Mouse (Mus musculus): ENCODE measurements around the gene Rnf41.

Rnf41 gene

GRCm38 (mm10) chr10:128411211-128412054, at the start of gene Rnf41, which contains the start of gene Nabp2:
TSS of gene Rnf41 (plus strand) at chr10:128411657.
TSS of gene Nabp2 (minus strand) at chr10:128411492.
- DNase-seq (ENCODE audit: low read depth, low spot score), result peak; percentile 98

- DNase-seq (ENCODE audit: low read depth, low spot score), result no peak
These were observed 49.6 kb upstream of the Rnf41 start for GRCm38 (mm10) chr10:128361836-128362235.

- DNase-seq (ENCODE audit: low read depth, low spot score), result peak; percentile 52
These were observed 48.9 kb upstream of the Rnf41 start for GRCm38 (mm10) chr10:128362568-128362967.

GRCm38 (mm10) chr10:128367899-128368401, 43.5 kb upstream of the Rnf41 start:
- no peak for DNase-seq (ENCODE audit: low read depth, low spot score)

- DNase-seq (ENCODE audit: low read depth, low spot score), result peak; percentile 92
These were observed 42.8 kb upstream of the Rnf41 start, which contains the start of gene Coq10a for GRCm38 (mm10) chr10:128368402-128369217. TSS of gene Coq10a (minus strand) at chr10:128368997.

- DNase-seq (ENCODE audit: low read depth, low spot score), result no peak
These were observed 42.3 kb upstream of the Rnf41 start for GRCm38 (mm10) chr10:128369218-128369543.

GRCm38 (mm10) chr10:128369599-128369998, 41.9 kb upstream of the Rnf41 start:
- DNase-seq (ENCODE audit: low read depth, low spot score), result no peak

- DNase-seq (ENCODE audit: low read depth, low spot score), result no peak
These were observed 41.4 kb upstream of the Rnf41 start for GRCm38 (mm10) chr10:128370021-128370420.

- DNase-seq (ENCODE audit: low read depth, low spot score), result no peak
These were observed 40.9 kb upstream of the Rnf41 start for GRCm38 (mm10) chr10:128370601-128371000.

- no peak for DNase-seq (ENCODE audit: low read depth, low spot score)
These were observed 39.3 kb upstream of the Rnf41 start for GRCm38 (mm10) chr10:128372142-128372541.

- DNase-seq (ENCODE audit: low read depth, low spot score), result no peak
These were observed 38.3 kb upstream of the Rnf41 start for GRCm38 (mm10) chr10:128372989-128373748.

GRCm38 (mm10) chr10:128374393-128374792, 37.1 kb upstream of the Rnf41 start:
- DNase-seq (ENCODE audit: low read depth, low spot score), result peak; percentile 32

- no peak for DNase-seq (ENCODE audit: low read depth, low spot score)
These were observed 35.4 kb upstream of the Rnf41 start for GRCm38 (mm10) chr10:128376099-128376454.

GRCm38 (mm10) chr10:128376455-128377211, 34.8 kb upstream of the Rnf41 start, which contains the start of gene Ankrd52:
TSS of gene Ankrd52 (plus strand) at chr10:128377115.
- peak; percentile 79 for DNase-seq (ENCODE audit: low read depth, low spot score)

GRCm38 (mm10) chr10:128377222-128377939, 34.1 kb upstream of the Rnf41 start:
- DNase-seq (ENCODE audit: low read depth, low spot score), result peak; percentile 68

GRCm38 (mm10) chr10:128377940-128378448, 33.5 kb upstream of the Rnf41 start:
- no peak for DNase-seq (ENCODE audit: low read depth, low spot score)

GRCm38 (mm10) chr10:128378462-128378861, 33.0 kb upstream of the Rnf41 start:
- DNase-seq (ENCODE audit: low read depth, low spot score), result no peak

GRCm38 (mm10) chr10:128379260-128379659, 32.2 kb upstream of the Rnf41 start:
- no peak for DNase-seq (ENCODE audit: low read depth, low spot score)

GRCm38 (mm10) chr10:128380565-128380964, 30.9 kb upstream of the Rnf41 start:
- DNase-seq (ENCODE audit: low read depth, low spot score), result no peak

- DNase-seq (ENCODE audit: low read depth, low spot score), result no peak
These were observed 29.0 kb upstream of the Rnf41 start for GRCm38 (mm10) chr10:128382482-128382881.

Data from mesoderm, embryonic 11.5 days (tissue).